Mouse (Mus musculus): ENCODE results near the gene Prmt1.

- TF ChIP-seq EP300 (IDR thresholded peaks at IDR 0.05; ENCODE audit: low read depth): no peak
- no peak for TF ChIP-seq CTCF (IDR thresholded peaks at IDR 0.05; ENCODE audit: low read depth)
These were observed 16.1 kb upstream of the Prmt1 start for GRCm38 (mm10) chr7:45002440-45002839.

Data from liver, embryonic 14.5 days (tissue).